Mouse (Mus musculus): ENCODE measurements around the gene Lyrm1.
A peak's percentile ranks its signal among the peaks of the same experiment; 100 is the strongest.

Gene Lyrm1

GRCm38 (mm10) chr7:119895639-119896512 is at the start of gene Lyrm1, which contains the start of gene Dcun1d3:
Gene Lyrm1 (plus strand): TSS chr7:119895861.
Gene Dcun1d3 (minus strand): TSS chr7:119896298.
- peak; percentile 98 for DNase-seq

- no peak for DNase-seq
Measured at GRCm38 (mm10) chr7:119847396-119847795, 48.3 kb upstream of the Lyrm1 start.

GRCm38 (mm10) chr7:119849096-119849495 is 46.6 kb upstream of the Lyrm1 start:
- peak; percentile 60 for DNase-seq

GRCm38 (mm10) chr7:119850737-119851136 is 44.9 kb upstream of the Lyrm1 start:
- no peak for DNase-seq

GRCm38 (mm10) chr7:119852494-119852893 is 43.2 kb upstream of the Lyrm1 start:
- no peak for DNase-seq

GRCm38 (mm10) chr7:119853186-119853585 is 42.5 kb upstream of the Lyrm1 start:
- no peak for DNase-seq

GRCm38 (mm10) chr7:119854362-119854761 is 41.3 kb upstream of the Lyrm1 start:
- DNase-seq, result no peak

GRCm38 (mm10) chr7:119855031-119855430 is 40.6 kb upstream of the Lyrm1 start:
- DNase-seq, result no peak

GRCm38 (mm10) chr7:119859476-119859875 is 36.2 kb upstream of the Lyrm1 start:
- DNase-seq, result peak; percentile 51

- DNase-seq, result no peak
Measured at GRCm38 (mm10) chr7:119860116-119860515, 35.5 kb upstream of the Lyrm1 start.

- DNase-seq, result no peak
Measured at GRCm38 (mm10) chr7:119860554-119860953, 35.1 kb upstream of the Lyrm1 start.

- no peak for DNase-seq
Measured at GRCm38 (mm10) chr7:119860971-119861334, 34.7 kb upstream of the Lyrm1 start.

- DNase-seq, result peak; percentile 72
Measured at GRCm38 (mm10) chr7:119861335-119862091, 34.1 kb upstream of the Lyrm1 start.

- DNase-seq, result no peak
Measured at GRCm38 (mm10) chr7:119862167-119862566, 33.5 kb upstream of the Lyrm1 start.

GRCm38 (mm10) chr7:119864500-119864899 is 31.2 kb upstream of the Lyrm1 start:
- no peak for DNase-seq

- DNase-seq, result no peak
Measured at GRCm38 (mm10) chr7:119866136-119866535, 29.5 kb upstream of the Lyrm1 start.

GRCm38 (mm10) chr7:119872204-119872603 is 23.5 kb upstream of the Lyrm1 start:
- DNase-seq, result no peak

GRCm38 (mm10) chr7:119873050-119873449 is 22.6 kb upstream of the Lyrm1 start:
- no peak for DNase-seq

- DNase-seq, result no peak
Measured at GRCm38 (mm10) chr7:119875776-119876440, 19.8 kb upstream of the Lyrm1 start.

- no peak for DNase-seq
Measured at GRCm38 (mm10) chr7:119879171-119879570, 16.5 kb upstream of the Lyrm1 start.

- DNase-seq, result no peak
Measured at GRCm38 (mm10) chr7:119880345-119880744, 15.3 kb upstream of the Lyrm1 start.

- no peak for DNase-seq
Measured at GRCm38 (mm10) chr7:119881229-119881628, 14.4 kb upstream of the Lyrm1 start.

- DNase-seq, result no peak
Measured at GRCm38 (mm10) chr7:119887887-119888286, 7.8 kb upstream of the Lyrm1 start.
